8 mouse cellular contexts compared by ENCODE assay signal in genomic region chrX:11797870-11798269, GRCm38 (mm10).
DNase-seq lines count a peak whose midpoint lies in the region; ATAC-seq and TF ChIP-seq lines count a peak whose summit lies in the region.

No protein-coding gene starts in this region.

- no peak overlapping the region for H3K27ac ChIP-seq in heart, embryonic 12.5 days (ENCODE audit: poor library complexity, severe bottlenecking)

- TF ChIP-seq POLR2A in brain, embryonic 14.5 days (IDR thresholded peaks at IDR 0.05; ENCODE audit: borderline replicate concordance, extremely low read depth, insufficient read depth, insufficient read length, poor library complexity, severe bottlenecking), result no peak

- no peaks in the 10 kb centered on the region for H3K9me3 ChIP-seq in heart, embryonic 12.5 days (replicated peaks)

- 19% methylated on average over 7 of the region's 11 CpGs for WGBS in heart, embryonic 12.5 days

- DNase-seq in frontal cortex, postnatal 14 days (ENCODE audit: low spot score in 2 of 2), result no peak
- peak; percentile 91 for DNase-seq in brain, embryonic 14.5 days (ENCODE audit: low read depth)
- DNase-seq in layer of hippocampus, postnatal 14 days (ENCODE audit: low spot score in 2 of 2), result peak; percentile 26 to 68
- DNase-seq in neural tube, embryonic 10.5 days (ENCODE audit: extremely low spot score, low spot score), result peak; percentile 35
- DNase-seq in T-cell, adult 2 months (ENCODE audit: low spot score), result no peak

- peaks cover 17% of the 10 kb centered on the region; the same call in 1 of the 2 replicates for H3K4me1 ChIP-seq in heart, embryonic 12.5 days (replicated peaks)

- no peak overlapping the region for H3K4me3 ChIP-seq in heart, embryonic 12.5 days

- H3K36me3 ChIP-seq in heart, embryonic 12.5 days, result no peaks in the 10 kb centered on the region

- peaks cover 13% of the 10 kb centered on the region for H3K27me3 ChIP-seq in heart, embryonic 12.5 days (replicated peaks)

- ATAC-seq in frontal cortex, adult (ENCODE audit: low TSS enrichment), result 0 out of 2 replicates have a peak, but pooled peaks have one; percentile 21
- no peak for ATAC-seq in heart, embryonic 12.5 days (ENCODE audit: insufficient number of reproducible peaks, low FRiP score)
- no peak for ATAC-seq in erythroid progenitor cell, adult 5-6 weeks (replicated peaks; ENCODE audit: low FRiP score, poor library complexity, severe bottlenecking)

- H3K9ac ChIP-seq in heart, embryonic 12.5 days, result no peak overlapping the region

- TF ChIP-seq CTCF in brain, embryonic 14.5 days (IDR thresholded peaks at IDR 0.05; ENCODE audit: borderline replicate concordance, extremely low read depth, insufficient read depth, insufficient read length), result no peak

- peak overlapping the region; percentile 33 for H3K4me2 ChIP-seq in heart, embryonic 12.5 days

Comparison
In these comparisons a context has a peak if more than half of its experiments do, and no peak if none do; other contexts are left out.
1. DNase-seq: peak in brain, embryonic 14.5 days (single experiment), layer of hippocampus, postnatal 14 days (2 of 2) and neural tube, embryonic 10.5 days (single experiment); none in frontal cortex, postnatal 14 days (0 of 2) and T-cell, adult 2 months (single experiment).